Mouse (Mus musculus): Measurements from ENCODE around the gene Fam129a. TPM values are rescaled to one million over a fixed set of nuclear protein-coding genes. Genes with fewer than 3 reads are reported as not detected.

Gene Fam129a
- polyA plus RNA-seq, 1 experiment from 2014 or later, result 11.1 TPM

DNA sequence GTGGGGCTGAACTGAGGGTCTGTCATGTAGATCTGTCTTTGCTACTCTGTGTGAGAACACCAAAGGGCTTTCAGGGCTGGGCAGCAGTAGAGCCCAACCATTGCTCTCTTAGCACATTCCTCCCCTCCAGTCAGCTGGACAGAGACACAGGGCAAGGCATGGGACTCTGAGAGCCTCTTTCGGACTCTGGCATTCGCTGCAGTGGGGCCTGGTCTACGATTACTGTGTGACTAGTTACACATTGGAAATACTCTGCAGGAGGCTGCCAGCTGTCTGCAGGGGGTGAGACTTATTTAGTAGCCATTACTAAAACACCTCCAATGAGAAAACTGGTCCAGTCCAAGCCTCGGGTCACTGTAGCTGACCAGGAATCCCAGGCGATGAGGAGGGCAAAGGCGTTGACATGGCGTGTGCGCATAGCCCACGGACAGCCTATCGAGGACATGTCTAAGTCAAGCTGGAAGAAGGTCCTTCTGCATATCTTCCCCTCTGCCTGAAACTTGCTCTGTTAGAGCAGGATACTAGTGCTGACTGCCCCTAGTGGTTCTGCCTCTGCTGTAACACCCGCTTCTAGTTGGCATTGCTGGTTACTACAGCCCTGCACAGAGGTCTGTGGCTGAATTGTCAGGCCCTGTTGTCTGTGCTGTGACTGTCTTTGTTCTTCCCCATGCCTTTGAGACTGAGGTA, 145.2 kb downstream of the Fam129a start:
- WGBS, result 78% methylated on average over 11 of the region's 11 CpGs
- 0 out of 2 replicates have a peak, but pooled peaks have one; percentile 11 for ATAC-seq (ENCODE audit: low FRiP score, low read depth)

DNA sequence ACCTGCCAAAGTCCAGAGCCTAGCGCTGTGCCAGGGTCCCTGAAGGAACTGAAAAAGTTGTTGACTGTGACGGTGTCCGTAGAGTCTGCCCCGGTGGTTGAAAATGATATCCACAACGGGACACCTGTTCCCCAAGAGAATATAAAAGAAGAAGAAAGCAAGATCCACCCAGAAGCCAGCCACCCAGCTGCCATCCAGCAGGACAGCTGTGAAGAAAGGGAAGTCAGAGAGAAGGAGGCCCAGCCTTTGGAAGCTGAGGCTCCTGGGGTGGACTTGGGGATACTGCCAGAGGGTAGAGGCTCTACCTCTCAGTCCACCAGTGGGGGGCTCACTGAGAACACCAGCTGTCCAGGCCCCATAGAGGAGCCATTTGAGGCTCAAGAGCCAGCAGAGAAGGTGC, 146.6 kb downstream of the Fam129a start:
- Histone ChIP-seq H3K9ac (no peak overlapping the region), H3K9me3 (no peaks in the 10 kb centered on the region), H3K4me1 (peaks cover 10% of the 10 kb centered on the region; the same call in 1 of the 2 replicates), H3K27me3 (no peaks in the 10 kb centered on the region), H3K4me3 (no peak overlapping the region), H3K27ac (no peak overlapping the region), H3K4me2 (replicated peaks) (no peak overlapping the region), H3K36me3 (no peaks in the 10 kb centered on the region)
- 98% methylated on average over 5 of the region's 5 CpGs for WGBS
- ATAC-seq (ENCODE audit: low FRiP score, low read depth), result no peak

More for the DNA sequence above, 145.2 kb downstream of the Fam129a start:
- H3K4me3 ChIP-seq, result no peak overlapping the region
- H3K9me3 ChIP-seq, result no peaks in the 10 kb centered on the region
- no peaks in the 10 kb centered on the region for H3K27me3 ChIP-seq
- H3K9ac ChIP-seq, result no peak overlapping the region
- H3K4me1 ChIP-seq, result peaks cover 10% of the 10 kb centered on the region; the same call in 1 of the 2 replicates
- H3K36me3 ChIP-seq, result no peaks in the 10 kb centered on the region
- no peak overlapping the region for H3K4me2 ChIP-seq (replicated peaks)
- H3K27ac ChIP-seq, result no peak overlapping the region

DNA sequence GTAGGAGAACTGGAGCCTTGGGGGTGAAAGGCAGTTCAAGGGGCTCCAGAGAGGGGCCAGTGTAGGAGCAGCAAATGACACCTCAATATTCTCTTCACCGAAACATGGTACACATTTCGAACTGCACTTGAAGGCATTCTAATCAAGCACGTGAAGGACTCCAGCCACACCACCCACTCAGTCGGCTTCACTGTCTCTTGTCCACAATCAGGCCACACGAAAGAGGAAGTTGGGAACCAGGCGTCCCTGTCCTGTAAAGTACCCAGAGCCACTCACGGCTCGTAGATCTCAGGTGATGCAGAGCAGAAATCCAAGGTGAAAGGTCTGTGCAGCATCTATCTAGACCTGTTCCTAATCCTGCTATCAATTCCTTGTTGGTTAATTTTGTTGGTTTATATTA, 147.6 kb downstream of the Fam129a start:
- peaks cover 10% of the 10 kb centered on the region; the same call in 1 of the 2 replicates for H3K4me1 ChIP-seq
- H3K9me3 ChIP-seq, result no peaks in the 10 kb centered on the region
- WGBS, result 82% methylated on average over 8 of the region's 8 CpGs
- H3K9ac ChIP-seq, result no peak overlapping the region
- no peaks in the 10 kb centered on the region for H3K27me3 ChIP-seq
- no peaks in the 10 kb centered on the region for H3K36me3 ChIP-seq
- H3K4me3 ChIP-seq, result no peak overlapping the region
- no peak for ATAC-seq (ENCODE audit: low FRiP score, low read depth)
- no peak overlapping the region for H3K27ac ChIP-seq
- no peak overlapping the region for H3K4me2 ChIP-seq (replicated peaks)

DNA sequence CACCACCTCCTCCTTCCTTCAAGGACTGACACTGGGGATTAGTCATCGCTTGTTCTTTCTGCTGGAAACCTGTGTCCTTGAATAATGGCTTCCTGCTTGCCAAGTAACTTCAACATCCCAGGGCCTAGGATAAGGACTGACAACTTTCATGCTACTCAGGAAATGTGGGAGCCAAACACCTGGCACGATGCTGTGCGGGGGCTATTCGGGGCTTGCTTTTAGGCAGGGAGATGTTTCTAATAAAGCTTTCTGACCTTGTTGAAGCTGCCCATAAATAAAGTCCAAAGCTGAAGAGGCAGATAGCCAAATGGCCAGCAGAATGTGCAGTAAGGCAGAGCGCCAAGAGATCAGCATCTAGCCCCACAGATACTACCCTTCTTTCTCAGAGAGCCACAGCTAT, 148.9 kb downstream of the Fam129a start:
- ATAC-seq (ENCODE audit: low FRiP score, low read depth), result no peak
- Histone ChIP-seq H3K9ac (no peak overlapping the region), H3K36me3 (no peaks in the 10 kb centered on the region), H3K27ac (no peak overlapping the region), H3K4me2 (replicated peaks) (no peak overlapping the region), H3K9me3 (no peaks in the 10 kb centered on the region), H3K27me3 (no peaks in the 10 kb centered on the region), H3K4me3 (no peak overlapping the region), H3K4me1 (peaks cover 10% of the 10 kb centered on the region; the same call in 1 of the 2 replicates)
- WGBS, result 57% methylated on average over 5 of the region's 5 CpGs

DNA sequence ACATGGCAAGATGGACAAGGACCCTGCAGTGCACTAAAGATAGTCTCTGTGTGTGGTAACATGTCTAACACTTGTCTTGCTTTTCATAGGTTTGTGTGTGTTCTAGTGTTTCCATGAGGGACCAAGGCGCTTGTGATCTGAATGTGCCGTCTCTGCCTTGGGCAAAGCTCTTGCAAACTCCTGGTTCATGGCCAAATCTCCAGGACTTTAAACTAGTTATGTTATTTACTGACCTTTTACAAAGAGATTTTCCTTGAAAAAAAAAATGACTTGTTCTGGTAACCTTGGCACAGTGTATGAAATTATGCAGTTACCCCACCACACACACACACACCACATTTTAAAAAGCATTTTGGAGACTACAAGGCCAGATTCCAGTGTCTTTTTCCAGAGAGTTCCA, 149.6 kb downstream of the Fam129a start:
- 89% methylated on average over 2 of the region's 2 CpGs for WGBS
- no peak overlapping the region for H3K9ac ChIP-seq
- ATAC-seq (ENCODE audit: low FRiP score, low read depth), result no peak

DNA sequence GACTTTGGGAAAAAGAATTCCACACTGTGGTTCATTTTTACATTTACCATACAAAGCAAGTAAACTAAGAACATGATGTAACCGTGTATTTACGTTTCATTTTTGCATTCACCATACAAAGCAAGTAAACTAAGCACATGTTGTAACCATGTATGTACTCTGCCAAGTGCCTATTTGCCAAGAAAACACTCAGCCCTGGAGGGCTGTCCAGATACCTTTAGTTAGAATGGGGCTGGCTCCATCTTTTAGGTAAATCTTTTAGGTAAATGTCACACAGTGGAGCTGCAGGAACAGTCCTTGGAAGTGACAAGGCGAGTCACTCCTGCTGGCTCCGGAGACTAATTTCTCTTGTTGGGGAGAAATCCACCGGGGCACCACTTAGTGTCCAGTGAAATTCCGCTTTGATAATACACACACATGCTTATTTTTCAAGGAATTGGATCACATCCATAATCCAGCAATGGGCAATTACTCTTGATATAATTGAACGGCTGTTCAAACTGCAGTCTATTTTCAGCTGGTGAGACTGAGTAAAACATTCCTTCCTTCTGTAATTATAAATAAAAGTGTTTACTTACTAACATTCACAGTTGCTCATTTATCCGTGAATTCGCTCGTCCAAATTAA, 150.5 kb downstream of the Fam129a start:
- 76% methylated on average over 10 of the region's 10 CpGs for whole genome bisulfite sequencing
- Histone ChIP-seq H3K9me3 (no peaks in the 10 kb centered on the region), H3K27ac (no peak overlapping the region), H3K36me3 (no peaks in the 10 kb centered on the region), H3K27me3 (no peaks in the 10 kb centered on the region), H3K9ac (no peak overlapping the region), H3K4me3 (no peak overlapping the region), H3K4me1 (peaks cover 10% of the 10 kb centered on the region; the same call in 1 of the 2 replicates), H3K4me2 (replicated peaks) (no peak overlapping the region)
- ATAC-seq (ENCODE audit: low FRiP score, low read depth), result no peak

More for the DNA sequence above, 149.6 kb downstream of the Fam129a start:
- H3K27ac ChIP-seq, result no peak overlapping the region
- peaks cover 10% of the 10 kb centered on the region; the same call in 1 of the 2 replicates for H3K4me1 ChIP-seq
- H3K36me3 ChIP-seq, result no peaks in the 10 kb centered on the region
- no peaks in the 10 kb centered on the region for H3K9me3 ChIP-seq
- H3K4me3 ChIP-seq, result no peak overlapping the region
- H3K27me3 ChIP-seq, result no peaks in the 10 kb centered on the region
- H3K4me2 ChIP-seq (replicated peaks), result no peak overlapping the region

DNA sequence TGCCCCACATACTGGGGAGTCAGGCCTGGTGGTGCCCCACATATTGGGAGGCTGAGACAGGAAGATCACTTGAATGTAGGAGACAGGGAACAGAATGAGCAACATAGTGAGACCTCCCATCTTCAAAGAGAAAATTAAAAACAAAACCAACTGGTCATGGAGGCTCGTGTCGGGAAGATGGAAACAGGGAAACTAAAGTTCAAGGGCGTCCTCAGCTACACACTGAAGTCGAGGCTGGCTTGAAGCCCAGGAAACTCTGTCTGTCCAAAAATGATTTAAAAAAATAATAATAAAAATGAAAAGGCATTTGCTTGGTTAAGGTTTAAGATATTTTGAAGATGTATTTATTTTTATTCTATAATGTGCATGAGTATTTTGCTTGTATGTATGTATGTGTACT, 152.8 kb downstream of the Fam129a start:
- no peaks in the 10 kb centered on the region for H3K27me3 ChIP-seq
- H3K4me2 ChIP-seq (replicated peaks), result no peak overlapping the region
- H3K4me1 ChIP-seq, result no peaks in the 10 kb centered on the region
- H3K27ac ChIP-seq, result no peak overlapping the region
- WGBS, result 76% methylated on average over 4 of the region's 4 CpGs
- no peaks in the 10 kb centered on the region for H3K36me3 ChIP-seq
- H3K9me3 ChIP-seq, result no peaks in the 10 kb centered on the region
- H3K9ac ChIP-seq, result no peak overlapping the region
- no peak overlapping the region for H3K4me3 ChIP-seq
- no peak for ATAC-seq (ENCODE audit: low FRiP score, low read depth)

DNA sequence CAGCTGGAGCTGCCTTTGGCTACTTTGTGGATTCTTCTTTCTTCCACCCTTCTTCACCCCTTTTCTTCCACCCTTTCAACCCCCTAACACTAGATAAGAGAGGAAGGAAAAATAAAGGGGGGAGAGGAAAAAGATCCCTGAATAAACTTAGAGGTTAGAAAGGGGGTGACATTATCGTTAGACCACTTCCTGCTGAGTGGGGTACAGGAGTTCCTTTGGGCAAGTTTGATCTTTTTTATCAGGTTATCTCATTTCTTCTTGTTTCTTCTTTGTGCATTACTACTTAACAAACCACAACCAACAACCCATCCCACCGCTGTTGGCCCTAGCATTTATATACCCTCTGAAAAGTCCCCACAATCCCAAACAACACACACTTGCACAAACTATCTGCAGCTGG, 154.6 kb downstream of the Fam129a start:
- H3K27ac ChIP-seq, result no peak overlapping the region
- 79% methylated on average over 2 of the region's 2 CpGs for WGBS
- H3K9ac ChIP-seq, result no peak overlapping the region
- no peak for ATAC-seq (ENCODE audit: low FRiP score, low read depth)
- H3K27me3 ChIP-seq, result no peaks in the 10 kb centered on the region
- H3K36me3 ChIP-seq, result no peaks in the 10 kb centered on the region
- no peaks in the 10 kb centered on the region for H3K4me1 ChIP-seq
- H3K4me2 ChIP-seq (replicated peaks), result no peak overlapping the region
- H3K9me3 ChIP-seq, result no peaks in the 10 kb centered on the region
- no peak overlapping the region for H3K4me3 ChIP-seq

DNA sequence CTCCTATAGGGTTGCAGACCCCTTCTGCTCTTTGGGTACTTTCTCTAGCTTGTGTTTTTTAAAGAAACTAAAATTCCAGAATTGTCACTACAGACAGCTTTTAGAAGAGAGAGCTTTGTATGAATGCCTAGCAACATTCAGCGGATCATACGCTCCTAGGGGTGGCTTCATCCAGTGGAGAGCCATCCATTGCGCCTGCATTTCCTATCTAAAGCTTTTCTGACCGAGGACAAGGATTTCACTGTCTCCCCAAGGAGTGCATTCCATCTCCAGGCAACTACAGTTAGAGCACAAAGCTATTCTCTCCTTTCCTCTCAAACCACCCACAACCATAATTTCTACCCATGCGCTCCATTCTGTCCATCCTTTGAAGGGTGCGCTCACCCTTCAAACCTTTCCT, 155.4 kb downstream of the Fam129a start:
- Histone ChIP-seq H3K27me3 (no peaks in the 10 kb centered on the region), H3K36me3 (no peaks in the 10 kb centered on the region), H3K9me3 (no peaks in the 10 kb centered on the region), H3K4me2 (replicated peaks) (no peak overlapping the region), H3K4me3 (no peak overlapping the region), H3K27ac (no peak overlapping the region), H3K9ac (no peak overlapping the region), H3K4me1 (no peaks in the 10 kb centered on the region)
- WGBS, result 85% methylated on average over 6 of the region's 6 CpGs
- ATAC-seq (ENCODE audit: low FRiP score, low read depth), result no peak

DNA sequence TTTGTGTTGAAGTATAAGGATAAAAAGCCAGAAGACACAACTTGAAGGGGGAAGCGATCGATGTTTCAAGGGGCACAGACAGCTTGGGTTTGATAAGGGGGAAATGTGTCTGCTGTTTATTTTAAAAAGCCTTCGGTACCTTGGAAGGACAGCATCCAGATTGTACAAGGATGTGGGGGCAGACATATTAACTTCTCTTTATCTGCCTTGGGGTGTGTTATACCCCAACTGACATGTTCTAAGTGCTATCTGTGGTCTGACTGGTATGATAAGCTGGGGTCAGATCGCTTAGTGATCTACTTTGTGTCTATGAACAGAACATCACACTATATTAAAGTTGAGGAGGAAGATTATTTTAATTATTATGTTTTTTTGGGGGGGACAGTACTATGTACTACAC, 157.2 kb downstream of the Fam129a start:
- no peaks in the 10 kb centered on the region for H3K36me3 ChIP-seq
- H3K9me3 ChIP-seq, result no peaks in the 10 kb centered on the region
- no peak overlapping the region for H3K27ac ChIP-seq
- WGBS, result 83% methylated on average over 4 of the region's 4 CpGs
- no peaks in the 10 kb centered on the region for H3K4me1 ChIP-seq
- no peak overlapping the region for H3K9ac ChIP-seq
- H3K27me3 ChIP-seq, result no peaks in the 10 kb centered on the region
- ATAC-seq (ENCODE audit: low FRiP score, low read depth), result no peak
- H3K4me3 ChIP-seq, result no peak overlapping the region
- H3K4me2 ChIP-seq (replicated peaks), result no peak overlapping the region

DNA sequence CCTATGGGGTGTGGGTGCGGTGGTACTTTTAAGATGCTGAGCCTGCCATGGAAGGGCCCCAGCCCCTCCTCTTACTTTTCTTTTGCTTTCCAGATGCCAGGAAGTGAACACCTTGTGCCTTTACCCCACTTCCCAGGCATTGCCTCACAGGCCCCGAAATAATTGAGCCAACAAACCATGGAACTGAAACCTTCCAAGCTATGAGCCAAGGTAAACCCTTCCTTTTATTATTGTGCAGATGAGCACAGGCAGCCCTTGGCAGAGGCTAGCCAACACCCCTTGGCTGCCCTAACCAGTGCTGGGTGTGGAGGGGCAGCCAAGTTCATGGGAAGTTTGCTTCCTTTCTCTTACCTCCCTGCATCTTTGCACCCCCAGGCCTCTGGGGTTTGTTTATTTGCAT, 166.2 kb downstream of the Fam129a start:
- Histone ChIP-seq H3K27me3 (no peaks in the 10 kb centered on the region), H3K4me3 (no peak overlapping the region), H3K36me3 (no peaks in the 10 kb centered on the region), H3K27ac (no peak overlapping the region), H3K4me1 (no peaks in the 10 kb centered on the region), H3K9ac (no peak overlapping the region), H3K4me2 (replicated peaks) (no peak overlapping the region), H3K9me3 (peaks cover 4% of the 10 kb centered on the region; the same call in 1 of the 2 replicates)
- ATAC-seq (ENCODE audit: low FRiP score, low read depth), result no peak
- 76% methylated on average over 2 of the region's 2 CpGs for WGBS

DNA sequence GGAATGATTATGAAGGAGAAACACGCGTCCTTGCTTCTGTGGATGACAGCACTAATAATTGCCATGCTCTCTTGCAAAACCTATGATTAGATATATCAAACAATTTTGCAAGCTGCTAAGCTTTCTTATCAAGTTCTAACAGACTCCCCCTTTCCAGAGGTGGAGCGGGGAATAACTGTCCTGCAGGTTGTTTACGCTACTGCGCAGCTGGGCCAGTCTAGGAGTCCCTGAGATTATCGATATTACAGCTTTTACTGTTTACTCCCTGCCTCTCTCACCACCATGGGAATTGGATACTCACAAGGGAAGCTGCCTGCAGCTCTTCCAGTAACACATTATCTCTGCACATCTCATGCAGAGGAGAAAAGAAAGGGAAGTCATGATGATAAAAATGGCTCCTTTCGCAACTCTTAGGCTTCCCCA, 170.2 kb downstream of the Fam129a start:
- no peaks in the 10 kb centered on the region for H3K27me3 ChIP-seq
- 88% methylated on average over 7 of the region's 7 CpGs for WGBS
- H3K9me3 ChIP-seq, result no peaks in the 10 kb centered on the region
- H3K36me3 ChIP-seq, result no peaks in the 10 kb centered on the region
- H3K4me1 ChIP-seq, result no peaks in the 10 kb centered on the region
- H3K4me3 ChIP-seq, result no peak overlapping the region
- ATAC-seq (ENCODE audit: low FRiP score, low read depth), result no peak
- no peak overlapping the region for H3K4me2 ChIP-seq (replicated peaks)
- H3K27ac ChIP-seq, result no peak overlapping the region
- H3K9ac ChIP-seq, result no peak overlapping the region

Data from limb, embryonic 13.5 days (tissue).